Comparison of ENCODE assay signal across 17 mouse cellular contexts in genomic region chr8:110936217-110936616, GRCm38 (mm10). TPM values are rescaled to one million over a fixed set of nuclear protein-coding genes. Genes with fewer than 3 reads are reported as not detected.
DNase-seq lines count a peak whose midpoint lies in the region; ATAC-seq and TF ChIP-seq lines count a peak whose summit lies in the region.
"Had no signal": no experiment of that assay in that cellular context is flagged by ENCODE, and none has a peak within 500 bp of the region (broad histone marks: within the 10 kb centered on the region; RNA-seq: fewer than 3 reads in every experiment).

No protein-coding gene starts in this region.

- H3K9me3 ChIP-seq in forebrain, embryonic 14.5 days (replicated peaks; ENCODE audit: control insufficient read depth, low read length) = no peaks in the 10 kb centered on the region
- H3K9me3 ChIP-seq: embryonic facial prominence, embryonic 13.5 days; forebrain, embryonic 13.5 days; intestine, embryonic 15.5 days; limb, embryonic 10.5 days had no signal

- H3K9ac ChIP-seq in forebrain, embryonic 14.5 days (ENCODE audit: low read length) = no peak overlapping the region
- H3K9ac ChIP-seq: embryonic facial prominence, embryonic 13.5 days; forebrain, embryonic 13.5 days; intestine, embryonic 15.5 days had no signal

- no peak overlapping the region for H3K4me2 ChIP-seq in forebrain, embryonic 14.5 days (ENCODE audit: low read length)
- H3K4me2 ChIP-seq: embryonic facial prominence, embryonic 13.5 days; forebrain, embryonic 13.5 days; intestine, embryonic 15.5 days had no signal

- TF ChIP-seq CTCF in cerebellum, adult 2 months (IDR thresholded peaks at IDR 0.05; ENCODE audit: borderline replicate concordance, insufficient read depth, low read depth, low read length) = no peak

- H3K27ac ChIP-seq in cerebellum, adult 2 months (ENCODE audit: insufficient read depth, low read length) = 0 out of 2 replicates have a peak overlapping the region, but pooled peaks have one; percentile 35
- no peak overlapping the region for H3K27ac ChIP-seq in forebrain, embryonic 14.5 days (ENCODE audit: low read depth, low read length)
- H3K27ac ChIP-seq: embryonic facial prominence, embryonic 13.5 days; forebrain, embryonic 13.5 days; heart, adult 2 months; intestine, embryonic 15.5 days; limb, embryonic 10.5 days; macrophage had no signal

- peaks cover 53% of the 10 kb centered on the region for H3K4me1 ChIP-seq in cerebellum, adult 2 months (ENCODE audit: control insufficient read depth, insufficient read depth, low read length)
- peaks cover 3% of the 10 kb centered on the region; the same call in 1 of the 2 replicates for H3K4me1 ChIP-seq in forebrain, embryonic 14.5 days (ENCODE audit: control insufficient read depth, insufficient read depth, low read length)
- H3K4me1 ChIP-seq: intestine, embryonic 15.5 days had no signal

- DNase-seq in cerebellum, adult 11-12 months = peak; percentile 76
- DNase-seq in left cerebral cortex, adult 18-20 months (ENCODE audit: low spot score in 2 of 2) = peak; percentile 52 to 63
- no peak for DNase-seq in left cerebral cortex, postnatal 4 days
- DNase-seq in cerebellum, adult 2 months = peak; percentile 73 to 79
- DNase-seq in left cerebral cortex, postnatal 36 days (ENCODE audit: low spot score in 2 of 2) = peak; percentile 59 to 72
- no peak for DNase-seq in spleen, adult 12 weeks (ENCODE audit: low spot score)
- DNase-seq in forebrain, embryonic 14.5 days (ENCODE audit: low spot score) = no peak
- DNase-seq: adrenal gland, postnatal 14 days; thymus, adult 2 months had no signal

- intact Hi-C loops in left cerebral cortex, postnatal 4 days (cut with DNase I) = no loop called here
- intact Hi-C loops in left cerebral cortex, postnatal 36 days (cut with DNase I) = no loop called here

- no peak for TF ChIP-seq POLR2A in cerebellum, adult 2 months (IDR thresholded peaks at IDR 0.05; ENCODE audit: borderline replicate concordance, insufficient read depth, low read length)

- no peak overlapping the region for H3K4me3 ChIP-seq in cerebellum, adult 2 months (replicated peaks; ENCODE audit: insufficient read depth, low read depth, low read length)
- no peak overlapping the region for H3K4me3 ChIP-seq in forebrain, embryonic 14.5 days (ENCODE audit: low read depth, low read length)
- H3K4me3 ChIP-seq: embryonic facial prominence, embryonic 13.5 days; forebrain, embryonic 13.5 days; heart, adult 2 months; intestine, embryonic 15.5 days; limb, embryonic 10.5 days had no signal

- no peak; the same call in 1 of the 2 replicates for ATAC-seq in cerebellum, adult (ENCODE audit: insufficient number of reproducible peaks, low FRiP score, low TSS enrichment)
- no peak for ATAC-seq in forebrain, embryonic 14.5 days
- ATAC-seq: forebrain, embryonic 13.5 days; intestine, embryonic 15.5 days; midbrain, embryonic 16.5 days had no signal

- no peaks in the 10 kb centered on the region for H3K27me3 ChIP-seq in cerebellum, adult 2 months (ENCODE audit: control insufficient read depth, insufficient read depth, low read length)
- no peaks in the 10 kb centered on the region for H3K27me3 ChIP-seq in forebrain, embryonic 14.5 days (replicated peaks; ENCODE audit: control insufficient read depth, insufficient read depth, low read length)
- H3K27me3 ChIP-seq: embryonic facial prominence, embryonic 13.5 days; forebrain, embryonic 13.5 days; intestine, embryonic 15.5 days had no signal

- 18% methylated on average over 12 of the region's 12 CpGs for WGBS in cerebellum, adult 2 months
- 92% methylated on average over 12 of the region's 12 CpGs for WGBS in forebrain, embryonic 14.5 days

- no peaks in the 10 kb centered on the region for H3K36me3 ChIP-seq in forebrain, embryonic 14.5 days (ENCODE audit: control insufficient read depth, insufficient read depth, low read length)
- H3K36me3 ChIP-seq: intestine, embryonic 15.5 days had no signal

RNA-seq across cellular contexts. Expression of gene St3gal2, which starts 16.5 kb away (rescaled TPM):
- 10 to 100 TPM; 94.4 to 96.8 TPM for total RNA-seq in left cerebral cortex, adult 18-20 months (2021)
- 10 to 100 TPM; 78.9 to 80.6 TPM for total RNA-seq in left cerebral cortex, postnatal 4 days (2021)
- polyA plus RNA-seq in cerebellum, adult 2 months (2012; rRNA removed) = 81.1 and 88.6 TPM in 2 replicates
- 10 to 100 TPM; 93.3 to 94.1 TPM for total RNA-seq in left cerebral cortex, postnatal 36 days (2021)
- 12.5 and 16.1 TPM in 2 replicates for polyA plus RNA-seq in forebrain, embryonic 14.5 days (2014; fragmentation: Nextera tagmentation; extraction: Ambion mirVana)

RNA-seq across cellular contexts. Expression of gene Fuk, which starts 33.9 kb away (rescaled TPM):
- 10 to 100 TPM; 18.8 to 18.9 TPM for total RNA-seq in left cerebral cortex, adult 18-20 months (2021)
- total RNA-seq in left cerebral cortex, postnatal 4 days (2021) = 1 to 10 TPM; 7.8 to 7.9 TPM
- 27.1 and 31.0 TPM in 2 replicates for polyA plus RNA-seq in cerebellum, adult 2 months (2012; rRNA removed)
- 10 to 100 TPM; 17.2 to 21.7 TPM for total RNA-seq in left cerebral cortex, postnatal 36 days (2021)
- polyA plus RNA-seq in forebrain, embryonic 14.5 days (2014; fragmentation: Nextera tagmentation; extraction: Ambion mirVana) = 5.5 and 5.7 TPM in 2 replicates

Comparison
In these comparisons a context has a peak if more than half of its experiments do, and no peak if none do; other contexts are left out.
1. DNase-seq: peak in cerebellum, adult 11-12 months (single experiment), left cerebral cortex, adult 18-20 months (2 of 2), cerebellum, adult 2 months (2 of 2) and left cerebral cortex, postnatal 36 days (2 of 2); none in left cerebral cortex, postnatal 4 days (single experiment), spleen, adult 12 weeks (single experiment) and forebrain, embryonic 14.5 days (single experiment).